Mouse (Mus musculus): ENCODE results near the gene Pip4k2a.

Gene Pip4k2a

DNA sequence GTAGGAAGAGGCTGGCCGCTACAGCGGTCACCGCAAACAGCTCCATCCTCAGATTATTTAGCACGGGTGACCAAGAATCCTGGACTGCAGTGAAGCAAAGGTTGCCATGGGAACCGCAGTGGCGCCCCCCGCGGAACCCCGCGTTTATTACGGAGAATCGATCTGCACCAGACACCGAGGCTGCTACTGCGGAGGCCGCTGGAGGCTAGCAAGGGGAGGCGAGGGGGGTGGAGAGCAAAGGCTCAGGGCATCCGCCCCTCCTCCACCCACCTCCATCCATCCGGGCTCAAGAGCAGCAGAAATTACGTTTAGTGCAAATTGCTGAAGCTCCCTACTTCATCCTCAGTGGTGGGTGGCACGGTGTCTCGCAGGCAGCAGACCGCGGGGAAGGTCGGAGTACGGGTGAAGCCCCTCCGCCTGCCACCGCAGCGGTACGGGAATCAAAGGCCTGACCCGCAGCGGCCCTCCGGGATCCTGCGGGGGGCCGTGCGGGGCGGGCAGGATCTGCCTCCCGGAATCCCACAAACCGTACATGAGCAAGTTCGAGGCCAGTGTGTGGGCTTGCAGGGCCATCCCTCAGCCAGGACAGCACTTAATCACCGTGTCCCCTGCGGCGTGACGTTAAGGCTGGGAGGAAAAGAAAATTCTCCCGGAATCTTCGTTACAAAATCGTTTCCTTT lies 197.8 kb downstream of the Pip4k2a start:
- no peak for DNase-seq (ENCODE audit: extremely low read depth, low read depth, low spot score)

DNA sequence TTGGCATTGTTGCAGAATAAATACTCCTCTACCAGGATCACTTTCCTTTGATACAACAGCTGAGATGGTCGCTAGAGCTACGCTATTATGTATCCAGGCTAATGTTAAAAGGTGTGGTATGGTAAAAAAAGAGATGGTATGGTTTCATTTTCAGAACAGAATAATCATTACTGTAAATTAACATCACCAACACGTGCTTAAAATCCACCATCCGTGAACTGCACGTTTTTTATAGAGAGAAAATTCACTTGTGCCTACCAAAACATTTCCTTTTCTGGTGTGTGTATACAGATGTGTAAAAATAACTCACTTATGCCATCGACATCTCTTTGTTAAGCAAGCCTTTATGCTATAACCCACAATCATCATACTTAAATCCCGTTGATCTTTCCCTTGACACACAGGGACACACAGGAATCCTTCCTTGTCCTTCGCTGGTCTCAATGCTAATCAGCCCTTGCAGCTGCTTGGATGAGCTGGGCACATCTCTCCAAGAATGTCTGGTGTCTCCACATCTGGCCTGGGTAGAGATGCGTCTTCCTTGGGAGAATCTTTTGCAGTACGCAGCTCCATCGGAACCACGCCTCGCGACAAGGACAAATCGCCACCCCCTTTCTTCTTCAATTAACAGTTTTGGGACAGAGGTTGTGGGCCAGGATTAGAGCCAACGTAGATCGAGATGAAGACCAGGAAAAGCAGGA lies 198.5 kb downstream of the Pip4k2a start:
- no peak for DNase-seq (ENCODE audit: extremely low read depth, low read depth, low spot score)

GRCm38 (mm10) chr2:18797776-18798175 lies 200.2 kb downstream of the Pip4k2a start:
- no peak for DNase-seq (ENCODE audit: extremely low read depth, low read depth, low spot score)

GRCm38 (mm10) chr2:18794261-18794660 lies 203.7 kb downstream of the Pip4k2a start:
- no peak for DNase-seq (ENCODE audit: extremely low read depth, low read depth, low spot score)
